Mouse (Mus musculus) ovary, postnatal 14 days (tissue): ENCODE data around the gene Hcn1.
"Not testable (repeated sequence)": the region's sequence is repeated elsewhere in the genome, so short reads cannot be mapped to it uniquely, and the experiment has no call there.

ENCODE experiments used
- DNase-seq: peaks from one replicate; pipeline ENCODE4 v3.0.0; 2022; ENCODE audit warnings: low spot score

The Hcn1 gene

GRCm38 (mm10) chr13:117877787-117878186, 275.7 kb downstream of the Hcn1 start:
- no peak for DNase-seq

- DNase-seq = no peak
Measured at GRCm38 (mm10) chr13:117880471-117881225, 278.5 kb downstream of the Hcn1 start.

- no peak for DNase-seq
Measured at GRCm38 (mm10) chr13:117892076-117892475, 290.0 kb downstream of the Hcn1 start.

GRCm38 (mm10) chr13:117898052-117898451, 295.9 kb downstream of the Hcn1 start:
- no peak for DNase-seq

GRCm38 (mm10) chr13:117907801-117908200, 305.7 kb downstream of the Hcn1 start:
- no peak for DNase-seq

- DNase-seq = no peak
Measured at GRCm38 (mm10) chr13:117929734-117930133, 327.6 kb downstream of the Hcn1 start.

GRCm38 (mm10) chr13:117931746-117932145, 329.6 kb downstream of the Hcn1 start:
- no peak for DNase-seq

GRCm38 (mm10) chr13:117938761-117939160, 336.6 kb downstream of the Hcn1 start:
- no peak for DNase-seq

- no peak for DNase-seq
Measured at GRCm38 (mm10) chr13:117940536-117941280, 338.6 kb downstream of the Hcn1 start.

GRCm38 (mm10) chr13:117946843-117947242, 344.7 kb downstream of the Hcn1 start:
- no peak for DNase-seq

GRCm38 (mm10) chr13:117947704-117948376, 345.7 kb downstream of the Hcn1 start:
- DNase-seq = no peak

- DNase-seq = no peak
Measured at GRCm38 (mm10) chr13:117958496-117959421, 356.6 kb downstream of the Hcn1 start.

GRCm38 (mm10) chr13:117964620-117965019, 362.5 kb downstream of the Hcn1 start:
- DNase-seq = no peak

GRCm38 (mm10) chr13:117975382-117975781, 373.3 kb downstream of the Hcn1 start:
- no peak for DNase-seq

GRCm38 (mm10) chr13:117975823-117976222, 373.7 kb downstream of the Hcn1 start:
- DNase-seq = no peak

- DNase-seq = no peak
Measured at GRCm38 (mm10) chr13:117984339-117984738, 382.2 kb downstream of the Hcn1 start.

- DNase-seq = no peak
Measured at GRCm38 (mm10) chr13:117999767-118000488, 397.8 kb downstream of the Hcn1 start.

GRCm38 (mm10) chr13:118000538-118000937, 398.4 kb downstream of the Hcn1 start:
- DNase-seq = no peak

GRCm38 (mm10) chr13:118021176-118021575, 419.1 kb downstream of the Hcn1 start:
- no peak for DNase-seq

- DNase-seq = not testable (repeated sequence)
Measured at GRCm38 (mm10) chr13:118022891-118023290, 420.8 kb downstream of the Hcn1 start.

GRCm38 (mm10) chr13:118023381-118023780, 421.3 kb downstream of the Hcn1 start:
- DNase-seq = no peak
